Mouse (Mus musculus) liver, postnatal 0 days (tissue): ENCODE results near the gene Arhgap22.

Experiments
- CTCF ChIP-seq: sonication (generic); IDR thresholded peaks from 2 replicates; pipeline ENCODE4 v1.5.1; 2016; ENCODE audit warnings: antibody characterized with exemption, low read depth
- EP300 ChIP-seq: IDR thresholded peaks from 2 replicates; pipeline ENCODE4 v1.6.1; 2016; ENCODE audit warnings: antibody characterized with exemption, low read depth, mild to moderate bottlenecking

GRCm38 (mm10) chr14:33193762-33194161 is 20.1 kb upstream of the Arhgap22 start:
- TF ChIP-seq CTCF, result no peak
- no peak for TF ChIP-seq EP300
